In genomic region chr10:17374047-17374446, GRCm38 (mm10) we compare ENCODE assay signal across 21 mouse cellular contexts.
"Had no signal": no experiment of that assay in that cellular context is flagged by ENCODE, and none has a peak within 500 bp of the region (broad histone marks: within the 10 kb centered on the region; RNA-seq: fewer than 3 reads in every experiment).

No protein-coding gene starts in this region.

- H3K9ac ChIP-seq: liver, embryonic 14.5 days; liver, postnatal 0 days; lung, embryonic 14.5 days; neural tube, embryonic 12.5 days; neural tube, embryonic 15.5 days had no signal

- DNase-seq: kidney, adult 2 months; kidney, postnatal 36 days; layer of hippocampus, postnatal 36 days; liver, postnatal 0 days; lung, embryonic 14.5 days; midbrain, embryonic 14.5 days; right cerebral cortex, adult 18-20 months; right cerebral cortex, postnatal 14 days; right cerebral cortex, postnatal 4 days; thymus, adult 2 months; thymus, postnatal 14 days; thymus, postnatal 4 days had no signal

- H3K4me3 ChIP-seq: left cerebral cortex, adult 2 months; midbrain, embryonic 10.5 days; neural tube, embryonic 12.5 days; neural tube, embryonic 15.5 days had no signal

- H3K4me2 ChIP-seq: lung, embryonic 14.5 days; neural tube, embryonic 12.5 days; neural tube, embryonic 15.5 days had no signal

- H3K36me3 ChIP-seq: midbrain, embryonic 10.5 days; neural tube, embryonic 12.5 days; neural tube, embryonic 15.5 days had no signal

- H3K4me1 ChIP-seq: midbrain, embryonic 10.5 days; neural tube, embryonic 15.5 days had no signal

- H3K9me3 ChIP-seq: midbrain, embryonic 10.5 days; neural tube, embryonic 12.5 days; neural tube, embryonic 15.5 days had no signal

- H3K27me3 ChIP-seq: neural tube, embryonic 12.5 days; neural tube, embryonic 15.5 days had no signal

- H3K27ac ChIP-seq: left cerebral cortex, adult 2 months; liver, embryonic 14.5 days; macrophage; midbrain, embryonic 10.5 days; neural tube, embryonic 12.5 days; neural tube, embryonic 15.5 days; stomach, postnatal 0 days had no signal

- ATAC-seq: intestine, embryonic 16.5 days; liver, postnatal 0 days; lung, postnatal 0 days had no signal
